Mouse (Mus musculus): Measurements from ENCODE around the gene Gm45711. TPM values are rescaled to one million over a fixed set of nuclear protein-coding genes. Genes with fewer than 3 reads are reported as not detected.

The Gm45711 gene
- polyA plus RNA-seq, 1 experiment from 2014 or later: not detected

GRCm38 (mm10) chr8:104239418-104239861, 70.4 kb downstream of the Gm45711 start:
- no peaks in the 10 kb centered on the region for H3K27me3 ChIP-seq (ENCODE audit: control insufficient read depth, insufficient read depth, low read length)
- H3K9me3 ChIP-seq (ENCODE audit: control insufficient read depth, low read length): no peaks in the 10 kb centered on the region
- ATAC-seq (ENCODE audit: low FRiP score) (no peak), DNase-seq (ENCODE audit: low spot score) (no peak)
- H3K36me3 ChIP-seq (ENCODE audit: control insufficient read depth, insufficient read depth, low read length): peaks cover 2% of the 10 kb centered on the region; the same call in 1 of the 2 replicates
- no peaks in the 10 kb centered on the region for H3K4me1 ChIP-seq (replicated peaks; ENCODE audit: control insufficient read depth, insufficient read depth, low read length)
- no peak overlapping the region for H3K9ac ChIP-seq (ENCODE audit: low read depth, low read length)
- no peak overlapping the region for H3K4me3 ChIP-seq (ENCODE audit: low read depth, low read length)
- 86% methylated on average over 10 of the region's 10 CpGs for WGBS
- H3K4me2 ChIP-seq (replicated peaks; ENCODE audit: low read depth, low read length): no peak overlapping the region
- H3K27ac ChIP-seq (ENCODE audit: low read depth, low read length): no peak overlapping the region

GRCm38 (mm10) chr8:104234573-104234972, 75.3 kb downstream of the Gm45711 start:
- H3K27ac ChIP-seq (ENCODE audit: low read depth, low read length): no peak overlapping the region
- no peaks in the 10 kb centered on the region for H3K27me3 ChIP-seq (ENCODE audit: control insufficient read depth, insufficient read depth, low read length)
- no peak overlapping the region for H3K9ac ChIP-seq (ENCODE audit: low read depth, low read length)
- ATAC-seq (ENCODE audit: low FRiP score): 0 out of 2 replicates have a peak, but pooled peaks have one; percentile 59
- H3K9me3 ChIP-seq (ENCODE audit: control insufficient read depth, low read length): no peaks in the 10 kb centered on the region
- no peaks in the 10 kb centered on the region for H3K36me3 ChIP-seq (ENCODE audit: control insufficient read depth, insufficient read depth, low read length)
- peak; percentile 36 for DNase-seq (ENCODE audit: low spot score)
- 50% methylated on average over 6 of the region's 6 CpGs for WGBS
- no peak overlapping the region for H3K4me3 ChIP-seq (ENCODE audit: low read depth, low read length)
- H3K4me2 ChIP-seq (replicated peaks; ENCODE audit: low read depth, low read length): no peak overlapping the region
- no peaks in the 10 kb centered on the region for H3K4me1 ChIP-seq (replicated peaks; ENCODE audit: control insufficient read depth, insufficient read depth, low read length)

- Histone ChIP-seq H3K9me3 (ENCODE audit: control insufficient read depth, low read length) (no peaks in the 10 kb centered on the region), H3K4me1 (replicated peaks; ENCODE audit: control insufficient read depth, insufficient read depth, low read length) (no peaks in the 10 kb centered on the region), H3K36me3 (ENCODE audit: control insufficient read depth, insufficient read depth, low read length) (0 out of 2 replicates have a peak, but pooled peaks cover 6% of the 10 kb centered on the region), H3K9ac (ENCODE audit: low read depth, low read length) (no peak overlapping the region), H3K4me2 (replicated peaks; ENCODE audit: low read depth, low read length) (no peak overlapping the region), H3K27ac (ENCODE audit: low read depth, low read length) (no peak overlapping the region), H3K4me3 (ENCODE audit: low read depth, low read length) (no peak overlapping the region), H3K27me3 (ENCODE audit: control insufficient read depth, insufficient read depth, low read length) (no peaks in the 10 kb centered on the region)
- DNase-seq (ENCODE audit: low spot score): no peak
- 93% methylated on average over 5 of the region's 5 CpGs for WGBS
- ATAC-seq (ENCODE audit: low FRiP score): no peak
These were observed 77.0 kb downstream of the Gm45711 start for GRCm38 (mm10) chr8:104232919-104233318.

GRCm38 (mm10) chr8:104232039-104232438, 77.8 kb downstream of the Gm45711 start:
- Histone ChIP-seq H3K9me3 (ENCODE audit: control insufficient read depth, low read length) (no peaks in the 10 kb centered on the region), H3K9ac (ENCODE audit: low read depth, low read length) (no peak overlapping the region), H3K4me1 (replicated peaks; ENCODE audit: control insufficient read depth, insufficient read depth, low read length) (no peaks in the 10 kb centered on the region), H3K4me3 (ENCODE audit: low read depth, low read length) (no peak overlapping the region), H3K36me3 (ENCODE audit: control insufficient read depth, insufficient read depth, low read length) (0 out of 2 replicates have a peak, but pooled peaks cover 9% of the 10 kb centered on the region), H3K27me3 (ENCODE audit: control insufficient read depth, insufficient read depth, low read length) (no peaks in the 10 kb centered on the region), H3K27ac (ENCODE audit: low read depth, low read length) (no peak overlapping the region), H3K4me2 (replicated peaks; ENCODE audit: low read depth, low read length) (no peak overlapping the region)
- no peak for DNase-seq (ENCODE audit: low spot score)
- ATAC-seq (ENCODE audit: low FRiP score): no peak
- WGBS: 95% methylated on average over 4 of the region's 4 CpGs

Other genes starting within 250 kb of the Gm45711 start
- 15.5 and 15.9 TPM in 2 replicates for gene Cdh5, start 208.5 kb downstream of the Gm45711 start, polyA plus RNA-seq (2014; fragmentation: Nextera tagmentation; extraction: Ambion mirVana)
- gene Bean1, start 139.6 kb downstream of the Gm45711 start, polyA plus RNA-seq (2014; fragmentation: Nextera tagmentation; extraction: Ambion mirVana): 0.71 and 0.88 TPM in 2 replicates
- 32.5 and 36.5 TPM in 2 replicates for gene Tk2, start 61.5 kb downstream of the Gm45711 start, polyA plus RNA-seq (2014; fragmentation: Nextera tagmentation; extraction: Ambion mirVana)
- 30.9 and 36.5 TPM in 2 replicates for gene Cklf, start 59.2 kb downstream of the Gm45711 start, polyA plus RNA-seq (2014; fragmentation: Nextera tagmentation; extraction: Ambion mirVana)
- not detected in 2 replicates for gene Cmtm2a, start 16.9 kb downstream of the Gm45711 start, polyA plus RNA-seq (2014; fragmentation: Nextera tagmentation; extraction: Ambion mirVana)
- gene Cmtm1, start 64 bp upstream of the Gm45711 start, polyA plus RNA-seq (2014; fragmentation: Nextera tagmentation; extraction: Ambion mirVana): not detected in 2 replicates
- not detected in 2 replicates for gene Gm11020, start 11.5 kb upstream of the Gm45711 start, polyA plus RNA-seq (2014; fragmentation: Nextera tagmentation; extraction: Ambion mirVana)
- gene Cmtm2b, start 12.1 kb upstream of the Gm45711 start, polyA plus RNA-seq (2014; fragmentation: Nextera tagmentation; extraction: Ambion mirVana): not detected in 2 replicates
- 74.8 and 87.5 TPM in 2 replicates for gene Cmtm3, start 29.3 kb upstream of the Gm45711 start, polyA plus RNA-seq (2014; fragmentation: Nextera tagmentation; extraction: Ambion mirVana)
- 2.7 and 3.8 TPM in 2 replicates for gene Cmtm4, start 85.7 kb upstream of the Gm45711 start, polyA plus RNA-seq (2014; fragmentation: Nextera tagmentation; extraction: Ambion mirVana)
- gene Dync1li2, start 133.0 kb upstream of the Gm45711 start, polyA plus RNA-seq (2014; fragmentation: Nextera tagmentation; extraction: Ambion mirVana): 95.4 and 96.4 TPM in 2 replicates
- 0.10 TPM in 1 of 2 replicates, not detected in the other for gene Terb1, start 199.8 kb upstream of the Gm45711 start, polyA plus RNA-seq (2014; fragmentation: Nextera tagmentation; extraction: Ambion mirVana)
- gene Nae1, start 224.6 kb upstream of the Gm45711 start, polyA plus RNA-seq (2014; fragmentation: Nextera tagmentation; extraction: Ambion mirVana): 140 TPM in 2 replicates
- 0.42 and 0.52 TPM in 2 replicates for gene Car7, start 224.6 kb upstream of the Gm45711 start, polyA plus RNA-seq (2014; fragmentation: Nextera tagmentation; extraction: Ambion mirVana)

Data from hindbrain, embryonic 11.5 days (tissue).